Mouse (Mus musculus) heart, adult 9 months (tissue): Measurements from ENCODE around the gene Dnm3.

Source experiments
- DNase-seq, 2 experiments: peaks; one replicate each; pipeline ENCODE4 v3.0.0; 2022; ENCODE audit warnings: low spot score in 2 of 2

Gene Dnm3

GRCm38 (mm10) chr1:162162677-162163076 is 315.2 kb downstream of the Dnm3 start:
- DNase-seq: no peak

DNA sequence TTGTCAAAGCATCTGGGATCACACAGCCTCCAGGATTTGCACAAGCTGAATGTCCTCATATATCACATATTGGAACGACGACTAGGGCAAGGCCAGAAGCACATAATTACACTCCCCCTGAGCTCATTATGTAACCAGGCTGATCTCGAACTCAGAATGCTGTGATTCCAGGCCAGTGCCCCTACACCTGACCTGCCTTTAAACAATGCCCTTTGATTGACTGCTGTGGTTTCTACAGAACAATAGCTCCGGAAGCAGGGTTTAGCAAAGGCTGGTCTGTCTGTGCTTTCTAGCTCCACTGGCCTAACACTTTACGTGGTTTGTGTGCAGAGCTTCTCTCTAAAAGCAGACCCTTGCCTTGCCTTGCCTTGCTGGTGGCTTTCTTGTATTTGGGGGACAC is 315.6 kb downstream of the Dnm3 start:
- no peak for DNase-seq

DNA sequence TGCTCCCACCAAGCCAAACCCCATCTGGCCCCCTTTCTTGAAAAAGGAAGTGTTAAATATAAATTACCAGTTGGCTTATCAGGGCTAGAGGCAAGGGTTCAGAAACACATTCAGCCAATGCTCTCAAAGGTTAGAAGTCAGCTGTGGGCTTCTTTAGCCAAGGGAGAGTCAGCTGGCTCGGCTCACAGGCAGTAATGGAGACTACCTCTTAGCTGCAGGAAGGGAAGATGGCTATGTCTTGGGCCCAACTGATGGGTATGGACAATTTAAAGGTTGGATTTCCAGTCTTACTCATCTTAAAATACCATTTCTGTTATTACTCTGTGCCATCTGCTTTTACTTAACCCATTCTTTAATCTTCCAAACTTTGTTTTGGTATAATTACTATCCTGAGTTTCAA is 317.1 kb downstream of the Dnm3 start:
- DNase-seq: no peak

DNA sequence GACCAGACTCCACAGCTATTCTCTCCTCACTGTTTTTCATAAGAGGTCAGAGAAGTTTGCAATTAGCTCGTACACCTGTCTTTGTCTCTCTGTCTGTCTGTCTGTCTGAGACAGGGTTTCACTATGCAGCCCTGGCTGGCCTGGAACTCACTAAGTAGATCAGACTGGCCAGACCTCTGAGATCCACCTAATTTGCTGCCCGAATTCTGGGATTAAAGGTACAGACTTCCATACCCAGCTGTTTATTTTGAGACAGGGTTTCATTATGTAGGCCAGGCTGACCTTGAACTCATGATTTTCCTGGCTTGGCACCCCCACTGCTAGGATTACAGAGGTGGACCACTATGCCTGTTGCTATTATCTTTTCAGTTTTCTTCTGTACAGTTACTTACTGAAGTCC is 319.3 kb downstream of the Dnm3 start:
- no peak for DNase-seq

DNA sequence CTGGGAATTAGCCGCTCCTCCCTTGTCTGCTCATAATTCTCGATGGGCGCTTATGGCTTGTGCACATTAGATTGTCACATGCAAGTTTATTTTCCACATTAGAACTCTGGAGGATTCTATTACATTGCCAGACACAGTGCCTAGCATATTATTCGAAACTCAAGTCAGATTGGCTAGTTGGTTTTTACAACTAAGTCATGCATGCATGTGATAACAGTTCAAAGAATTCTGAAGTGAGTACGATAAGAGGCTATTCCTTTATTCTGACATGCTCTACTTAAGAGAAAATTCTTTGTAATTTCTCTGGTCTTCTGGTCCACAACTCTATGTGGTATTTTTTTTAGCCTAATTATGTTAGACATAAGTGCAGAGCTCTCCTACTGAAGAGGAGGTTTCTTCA is 320.2 kb downstream of the Dnm3 start:
- DNase-seq: no peak

GRCm38 (mm10) chr1:162156873-162157272 is 321.0 kb downstream of the Dnm3 start:
- no peak for DNase-seq

GRCm38 (mm10) chr1:162155546-162155945 is 322.3 kb downstream of the Dnm3 start:
- DNase-seq: no peak

DNA sequence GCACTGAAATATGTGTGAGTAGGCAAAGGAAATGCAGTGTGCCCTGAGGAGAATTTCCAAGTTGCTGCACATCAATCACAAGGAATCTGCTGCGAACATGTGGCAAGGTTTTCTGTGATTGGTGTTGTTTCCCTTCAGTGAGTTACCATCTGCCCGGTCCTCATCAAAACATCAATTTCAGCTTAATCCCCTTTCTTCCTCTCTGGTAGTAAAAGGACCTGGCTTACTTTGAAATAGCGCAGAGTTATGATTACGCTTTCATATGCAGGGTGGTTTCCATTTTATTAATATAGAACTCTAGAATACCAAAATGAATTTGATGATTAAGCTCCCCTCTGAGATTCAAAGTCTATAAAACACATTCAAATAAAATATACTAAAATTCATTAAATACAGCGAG is 324.7 kb downstream of the Dnm3 start:
- DNase-seq: no peak

- no peak for DNase-seq
Observed at GRCm38 (mm10) chr1:162149730-162150129, 328.1 kb downstream of the Dnm3 start.

DNA sequence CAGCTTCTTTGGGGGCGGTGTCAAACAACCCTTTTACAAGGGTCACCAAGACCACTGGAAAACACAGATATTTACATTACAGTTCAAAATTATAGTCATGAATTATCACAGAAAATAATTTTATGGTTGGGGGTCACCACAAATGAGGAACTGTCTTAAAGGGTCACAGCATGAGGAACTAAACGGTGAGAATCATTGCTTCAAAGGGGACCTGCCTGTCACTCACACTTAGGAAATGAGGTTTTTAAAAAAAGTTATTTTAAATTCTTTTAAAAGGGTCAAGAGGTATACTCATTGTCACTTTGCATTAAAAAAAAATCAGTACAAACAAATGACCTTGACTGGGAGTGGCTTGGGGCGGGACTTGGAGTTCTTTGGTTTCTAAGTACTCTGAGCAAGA is 330.3 kb downstream of the Dnm3 start:
- no peak for DNase-seq

- no peak for DNase-seq
Observed at GRCm38 (mm10) chr1:162145748-162146147, 332.1 kb downstream of the Dnm3 start.

DNA sequence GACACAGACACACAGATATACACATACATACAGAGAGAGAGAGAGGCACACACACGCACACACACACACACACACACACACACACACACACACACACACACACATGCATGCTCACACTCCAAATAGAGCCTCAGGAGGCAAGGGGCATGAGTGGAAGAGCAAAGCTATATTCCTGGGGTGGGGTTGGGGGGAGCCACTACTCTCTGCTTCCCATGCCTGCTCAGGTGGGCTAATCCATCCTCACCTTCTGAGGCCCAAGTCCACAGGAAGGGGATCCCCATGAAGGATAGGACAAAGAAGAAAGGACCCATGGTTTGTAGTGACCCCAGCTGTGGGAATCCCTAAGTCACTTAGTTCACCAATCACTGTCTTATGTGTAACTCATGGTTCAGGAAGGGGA is 332.8 kb downstream of the Dnm3 start:
- no peak for DNase-seq

GRCm38 (mm10) chr1:162143974-162144912 is 333.6 kb downstream of the Dnm3 start:
- no peak for DNase-seq

GRCm38 (mm10) chr1:162142285-162142684 is 335.5 kb downstream of the Dnm3 start:
- no peak for DNase-seq

DNA sequence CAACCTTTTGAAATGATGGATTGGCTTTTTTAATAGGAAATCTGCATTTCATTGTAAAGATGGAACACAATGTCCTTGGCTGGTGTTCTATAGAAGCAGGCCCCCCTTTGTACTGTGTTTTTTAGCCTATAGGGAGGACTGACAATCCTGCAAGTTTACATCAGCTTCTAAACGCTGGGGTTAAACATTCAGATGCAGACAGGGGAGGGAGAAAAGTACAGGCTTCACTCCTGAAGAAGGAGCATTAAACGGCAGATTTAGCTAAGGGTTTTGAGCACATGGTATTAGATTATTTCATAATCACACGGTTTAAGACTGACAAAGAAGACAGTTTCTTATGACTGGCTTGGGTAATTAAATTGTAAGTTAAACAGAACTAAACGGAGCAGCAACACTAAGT is 341.5 kb downstream of the Dnm3 start:
- no peak for DNase-seq

DNA sequence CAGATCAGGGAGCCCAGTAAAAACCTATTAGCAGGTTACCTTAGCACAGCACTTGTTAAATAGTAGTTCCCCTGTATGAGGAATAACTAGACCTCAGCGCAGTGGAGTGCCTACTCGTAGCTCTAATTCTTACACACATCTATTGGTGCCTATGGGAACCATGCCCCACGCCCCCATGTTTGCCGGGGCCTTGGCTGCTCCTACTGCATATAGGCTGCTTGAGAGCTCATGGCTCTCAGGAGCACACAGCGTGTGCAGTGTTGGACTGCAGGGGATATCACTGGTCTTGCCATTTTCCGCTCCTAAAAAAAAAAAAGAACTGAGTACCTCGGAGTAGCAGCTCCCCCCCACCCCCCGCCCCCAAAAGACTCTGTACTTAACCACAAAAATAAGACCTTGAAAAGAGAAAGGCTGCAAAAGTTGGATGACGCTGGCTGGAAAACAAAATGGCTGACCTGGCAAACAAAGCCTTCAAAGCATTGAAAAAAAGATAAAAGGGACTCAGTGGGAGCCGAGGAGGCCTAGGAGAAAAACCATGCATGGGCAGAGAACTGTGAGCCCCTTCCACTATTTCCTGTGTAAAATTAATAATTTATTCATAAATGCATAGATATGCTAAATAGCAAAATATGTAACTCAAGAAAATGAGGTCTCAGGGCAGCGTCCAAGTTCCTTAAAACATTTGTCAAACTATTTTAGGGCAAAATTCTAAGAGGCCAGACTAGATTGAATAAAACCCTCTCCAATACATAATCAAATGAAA is 342.2 kb downstream of the Dnm3 start:
- DNase-seq: no peak

GRCm38 (mm10) chr1:162134651-162135066 is 343.2 kb downstream of the Dnm3 start:
- no peak for DNase-seq

DNA sequence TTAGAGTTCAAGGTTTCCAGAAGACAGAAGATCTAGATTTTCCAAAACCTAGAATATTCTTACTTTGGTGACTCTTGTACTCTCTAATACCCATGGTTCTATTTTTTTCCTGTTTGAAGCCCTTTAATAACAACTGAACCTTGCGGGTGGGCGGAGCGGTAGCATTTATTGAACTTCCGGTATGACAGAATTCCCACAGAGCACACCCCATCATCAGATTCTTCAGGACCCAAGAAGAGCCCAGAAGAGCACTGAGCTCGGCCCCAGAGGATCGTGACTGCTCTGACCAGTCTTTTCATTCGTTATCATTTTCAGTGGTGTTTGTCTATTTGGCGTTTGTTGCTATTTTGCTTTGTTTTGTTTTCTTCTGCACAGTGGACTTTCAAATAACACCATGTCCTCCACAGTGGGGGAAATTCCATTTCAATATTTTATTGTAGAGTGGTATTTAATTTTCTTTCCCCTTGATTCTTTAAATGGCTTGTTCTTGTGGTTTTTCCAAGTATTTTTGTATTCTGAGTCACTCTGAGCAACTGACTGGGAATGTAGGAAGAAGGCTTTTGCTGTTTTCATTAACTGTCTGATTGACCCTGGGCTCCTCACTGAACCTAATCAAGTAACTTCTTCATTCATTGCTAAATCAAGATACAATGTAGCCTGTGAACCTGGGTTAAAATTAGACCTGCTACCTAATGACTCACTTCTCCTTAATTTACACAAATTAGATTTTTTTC is 344.8 kb downstream of the Dnm3 start:
- peak; percentile 4 to 5 for DNase-seq

DNA sequence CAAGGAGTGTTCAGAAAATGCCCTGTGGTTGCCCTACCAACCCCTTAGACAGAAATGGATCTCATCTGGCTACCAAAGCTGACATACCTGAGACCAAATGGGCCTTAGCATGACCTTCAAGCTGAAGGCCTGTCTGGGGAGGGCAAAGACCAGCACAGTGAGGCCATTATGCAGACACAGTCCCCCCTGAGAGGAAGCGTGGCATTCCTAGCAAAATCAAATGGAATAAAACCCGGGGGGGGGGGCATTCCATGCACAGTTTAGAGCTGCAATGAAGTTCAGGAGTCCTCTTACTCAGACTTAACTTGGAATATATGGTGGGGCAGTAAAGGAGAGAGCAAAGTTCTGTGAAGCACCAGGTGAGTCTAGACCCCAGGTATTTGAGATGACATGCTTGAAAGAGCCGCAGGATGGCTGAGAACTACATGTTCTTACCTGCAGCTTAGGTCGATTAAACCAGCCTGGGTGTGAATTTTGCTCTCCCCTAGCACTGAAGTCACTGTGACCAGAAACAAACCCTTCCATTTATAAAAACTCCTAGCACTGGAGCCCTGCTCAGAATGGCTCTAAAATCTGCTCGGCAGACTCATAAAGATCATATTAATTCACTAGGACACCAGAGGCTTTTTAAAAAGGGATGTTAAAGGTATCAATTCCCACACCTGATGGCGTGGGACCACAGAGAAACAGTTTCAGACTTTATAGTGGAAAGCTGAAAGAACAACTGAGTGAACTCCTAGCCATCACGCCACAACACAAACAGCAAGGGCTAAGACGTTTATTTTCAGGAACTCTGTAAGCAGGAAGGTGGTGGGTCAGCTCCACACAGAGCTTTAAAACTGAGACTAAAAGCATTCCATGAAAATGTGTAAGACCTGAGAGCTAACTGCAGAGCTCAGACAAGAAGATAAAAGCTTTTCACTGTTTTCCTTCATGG is 350.7 kb downstream of the Dnm3 start:
- no peak for DNase-seq

GRCm38 (mm10) chr1:162124396-162124795 is 353.4 kb downstream of the Dnm3 start:
- DNase-seq: no peak
